Mouse (Mus musculus) heart, embryonic 14.5 days (tissue): Measurements from ENCODE around the gene Lamc2. TPM values are rescaled to one million over a fixed set of nuclear protein-coding genes. Genes with fewer than 3 reads are reported as not detected.

ENCODE experiments used
- ATAC-seq: fragments of 200-750 bp; cut with Nextera tagmentation; 2 replicates; pipeline ENCODE4 v1.8.0; 2017; ENCODE audit warnings: low read depth, moderate TSS enrichment; ENCODE audit not compliant: insufficient number of reproducible peaks, insufficient read depth, low FRiP score
- H3K27ac ChIP-seq, 2 experiments: fragments of 200-500 bp in 1 of 2; fragments of 300-500 bp in 1 of 2; sonication (generic) in 1 of 2; replicated peaks in 1 of 2; 2 replicates each; pipeline ENCODE4 v1.5.1; 2012 to 2014; ENCODE audit warnings: low read depth in 2 of 2, low read length in 2 of 2, control low read depth in 1 of 2, mild to moderate bottlenecking in 1 of 2, mixed read lengths in 1 of 2; ENCODE audit not compliant: control insufficient read depth in 1 of 2, insufficient read depth in 1 of 2
- H3K27me3 ChIP-seq: fragments of 300-500 bp; sonication (generic); 2 replicates; pipeline ENCODE4 v1.6.1; 2014; ENCODE audit warnings: mild to moderate bottlenecking, low read length, control low read depth; ENCODE audit not compliant: control insufficient read depth, insufficient read depth
- H3K36me3 ChIP-seq: fragments of 300-500 bp; sonication (generic); 2 replicates; pipeline ENCODE4 v1.6.1; 2014; ENCODE audit warnings: mild to moderate bottlenecking, control low read depth, low read length, mixed read lengths; ENCODE audit not compliant: control insufficient read depth, insufficient read depth
- H3K4me1 ChIP-seq, 2 experiments: fragments of 200-500 bp in 1 of 2; fragments of 300-500 bp in 1 of 2; sonication (generic) in 1 of 2; 2 replicates each; pipeline ENCODE4 v1.6.1; 2012 to 2014; ENCODE audit warnings: low read length in 2 of 2, control low read depth in 1 of 2, mixed read lengths in 1 of 2; ENCODE audit not compliant: control insufficient read depth in 2 of 2, insufficient read depth in 2 of 2
- H3K4me2 ChIP-seq: fragments of 300-500 bp; sonication (generic); 2 replicates; pipeline ENCODE4 v1.6.1; 2014; ENCODE audit warnings: mild to moderate bottlenecking, low read length
- H3K4me3 ChIP-seq, 2 experiments: fragments of 200-500 bp in 1 of 2; fragments of 300-500 bp in 1 of 2; sonication (generic) in 1 of 2; 2 replicates each; pipeline ENCODE4 v1.5.1; 2012 to 2014; ENCODE audit warnings: low read length in 2 of 2, mild to moderate bottlenecking in 2 of 2, control low read depth in 1 of 2, low read depth in 1 of 2, moderate library complexity in 1 of 2; ENCODE audit not compliant: control insufficient read depth in 1 of 2, insufficient read depth in 1 of 2
- H3K9ac ChIP-seq: fragments of 300-500 bp; sonication (generic); 2 replicates; pipeline ENCODE4 v1.6.1; 2014; ENCODE audit warnings: mild to moderate bottlenecking, low read length
- H3K9me3 ChIP-seq: fragments of 300-500 bp; sonication (generic); 2 replicates; pipeline ENCODE4 v1.6.1; 2016; ENCODE audit warnings: low read length, control low read depth; ENCODE audit not compliant: control insufficient read depth
- WGBS: fragments of 180-500 bp; shearing (Covaris S2); extraction: QIAGEN DNeasy Blood & Tissue Kit; methylation state at CpG from one replicate; pipeline ENCODE4 v1.1.7; 2014; 5-methylcytosine and 5-hydroxymethylcytosine counted together
- polyA plus RNA-seq: library from polyadenylated mRNA; unstranded; fragments of >200 nt; fragmentation: Nextera tagmentation; extraction: Ambion mirVana; gene quantifications from 2 replicates; pipeline ENCODE4 v1.2.1, GENCODE M21; 2014

Gene Lamc2
- polyA plus RNA-seq, 1 experiment from 2014 or later = 10.5 TPM

DNA sequence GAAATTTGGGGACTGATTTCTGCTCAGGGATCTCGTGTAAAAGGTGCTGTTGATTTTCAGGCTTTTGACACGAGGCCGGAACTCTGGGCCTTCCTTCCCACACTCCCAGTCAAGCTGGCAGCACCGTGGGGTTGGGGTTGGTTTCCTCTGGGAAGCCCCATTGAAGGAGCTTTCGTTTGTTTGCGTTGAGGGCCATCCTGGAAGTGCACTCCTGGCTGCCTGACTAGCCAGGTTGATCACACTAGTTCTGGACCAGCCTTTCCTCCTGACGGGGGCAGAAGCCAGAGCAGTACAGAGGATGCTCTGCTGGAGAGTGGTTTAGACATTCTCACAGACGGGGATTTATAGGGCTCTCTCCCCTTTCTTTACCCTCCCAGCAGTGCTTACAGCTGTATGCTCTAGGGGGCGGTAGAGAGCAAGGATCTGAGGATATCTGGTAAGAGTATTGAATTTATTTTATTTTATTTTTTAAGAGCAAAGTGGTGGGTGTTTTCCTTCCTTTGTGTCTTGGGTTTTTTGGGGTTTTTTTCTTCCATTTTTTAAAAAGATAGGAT lies 84.8 kb downstream of the Lamc2 start:
- H3K27me3 ChIP-seq = no peaks in the 10 kb centered on the region
- peak overlapping the region; percentile 21; the same call in 1 of the 2 replicates for H3K4me2 ChIP-seq
- H3K4me3 ChIP-seq = no peak overlapping the region
- H3K9ac ChIP-seq = 0 out of 2 replicates have a peak overlapping the region, but pooled peaks have one; percentile 11
- peaks cover 20 to 27% of the 10 kb centered on the region in 2 experiments for H3K4me1 ChIP-seq
- no peaks in the 10 kb centered on the region for H3K36me3 ChIP-seq
- 31% methylated on average over 9 of the region's 9 CpGs for WGBS
- peak overlapping the region; percentile 80 to 84 for H3K27ac ChIP-seq
- no peaks in the 10 kb centered on the region for H3K9me3 ChIP-seq
- peak; percentile 66 for ATAC-seq

- H3K9me3 ChIP-seq = no peaks in the 10 kb centered on the region
- H3K4me3 ChIP-seq = no peak overlapping the region
- peak overlapping the region; percentile 21; the same call in 1 of the 2 replicates for H3K4me2 ChIP-seq
- no peaks in the 10 kb centered on the region for H3K27me3 ChIP-seq
- no peak for ATAC-seq
- WGBS = 34% methylated on average over 9 of the region's 9 CpGs
- H3K36me3 ChIP-seq = no peaks in the 10 kb centered on the region
- H3K4me1 ChIP-seq = peaks cover 20 to 28% of the 10 kb centered on the region in 2 experiments
- H3K27ac ChIP-seq = peak overlapping the region; percentile 80 to 84
- 0 out of 2 replicates have a peak overlapping the region, but pooled peaks have one; percentile 11 for H3K9ac ChIP-seq
These were observed 85.3 kb downstream of the Lamc2 start for GRCm38 (mm10) chr1:153100912-153101311.

DNA sequence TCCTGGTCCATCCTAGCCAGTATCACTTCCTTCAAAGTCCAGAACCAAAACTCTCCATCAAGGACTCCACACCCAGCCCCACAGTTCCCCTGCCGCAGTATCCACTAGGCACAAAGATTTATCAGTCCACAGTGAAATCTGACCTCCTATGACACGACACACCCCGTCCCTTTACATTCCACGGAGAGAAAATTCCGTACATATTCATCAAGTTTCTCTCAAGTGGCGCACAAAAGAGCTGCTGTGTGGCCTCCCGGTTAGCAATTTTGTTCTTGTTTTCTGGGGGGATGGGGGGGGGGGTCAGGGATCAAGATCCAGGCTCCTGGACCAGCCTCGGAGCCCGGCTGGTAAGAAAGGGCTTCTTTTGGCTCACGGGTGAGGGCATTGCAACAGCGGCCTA lies 87.7 kb downstream of the Lamc2 start:
- H3K27ac ChIP-seq = no peak overlapping the region
- WGBS = 51% methylated on average over 11 of the region's 11 CpGs
- ATAC-seq = no peak

DNA sequence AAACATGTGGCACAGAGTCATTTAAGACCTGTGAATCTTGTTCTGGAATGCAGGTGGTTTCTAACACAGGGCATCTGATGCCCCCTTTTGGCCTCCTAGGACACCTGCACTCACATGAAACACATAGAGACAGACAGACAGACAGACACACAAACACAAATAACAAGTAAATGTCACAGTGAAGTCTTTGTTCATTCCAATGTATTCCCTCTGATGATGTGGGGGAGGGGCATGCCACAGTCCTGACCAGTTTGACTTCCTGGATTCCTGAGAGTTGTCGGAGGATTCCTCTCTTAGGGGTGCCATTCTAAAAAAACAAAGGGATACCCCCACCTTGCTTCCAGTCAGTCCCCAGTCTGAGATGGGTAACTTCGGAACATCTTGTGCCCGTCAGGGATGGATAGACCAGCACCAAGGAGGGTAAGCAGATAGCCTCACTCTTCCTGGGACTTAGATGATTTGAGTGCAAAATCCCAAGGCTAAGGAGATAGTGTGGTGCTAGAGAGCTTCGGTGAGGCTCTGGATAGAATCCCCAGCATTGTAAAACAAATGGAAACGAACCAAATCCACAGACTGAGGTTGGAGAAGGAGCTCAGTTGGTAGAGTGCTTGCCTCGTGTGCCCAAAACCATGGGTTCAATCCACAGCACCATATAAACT lies 89.1 kb downstream of the Lamc2 start:
- no peak for ATAC-seq
- Histone ChIP-seq H3K27me3 (no peaks in the 10 kb centered on the region), H3K9me3 (no peaks in the 10 kb centered on the region), H3K4me3 (no peak overlapping the region), H3K4me1 (peaks cover 20 to 26% of the 10 kb centered on the region in 2 experiments), H3K36me3 (no peaks in the 10 kb centered on the region), H3K4me2 (no peak overlapping the region), H3K27ac (no peak overlapping the region), H3K9ac (no peak overlapping the region)
- WGBS = 86% methylated on average over 6 of the region's 6 CpGs

More for the DNA sequence above, 87.7 kb downstream of the Lamc2 start:
- H3K4me3 ChIP-seq = no peak overlapping the region
- H3K4me2 ChIP-seq = no peak overlapping the region
- H3K9ac ChIP-seq = no peak overlapping the region
- no peaks in the 10 kb centered on the region for H3K27me3 ChIP-seq
- peaks cover 20 to 24% of the 10 kb centered on the region in 2 experiments for H3K4me1 ChIP-seq
- H3K9me3 ChIP-seq = no peaks in the 10 kb centered on the region
- no peaks in the 10 kb centered on the region for H3K36me3 ChIP-seq

GRCm38 (mm10) chr1:153095826-153096727 lies 90.2 kb downstream of the Lamc2 start:
- H3K27me3 ChIP-seq = no peaks in the 10 kb centered on the region
- H3K4me1 ChIP-seq = peaks cover 24 to 30% of the 10 kb centered on the region in 2 experiments
- H3K36me3 ChIP-seq = no peaks in the 10 kb centered on the region
- no peaks in the 10 kb centered on the region for H3K9me3 ChIP-seq
- ATAC-seq = no peak
- H3K9ac ChIP-seq = no peak overlapping the region; the same call in 1 of the 2 replicates
- WGBS = 21% methylated on average over 16 of the region's 16 CpGs
- H3K4me3 ChIP-seq = no peak overlapping the region
- H3K27ac ChIP-seq = no peak overlapping the region; a peak in 1 of 4 replicates
- no peak overlapping the region for H3K4me2 ChIP-seq

DNA sequence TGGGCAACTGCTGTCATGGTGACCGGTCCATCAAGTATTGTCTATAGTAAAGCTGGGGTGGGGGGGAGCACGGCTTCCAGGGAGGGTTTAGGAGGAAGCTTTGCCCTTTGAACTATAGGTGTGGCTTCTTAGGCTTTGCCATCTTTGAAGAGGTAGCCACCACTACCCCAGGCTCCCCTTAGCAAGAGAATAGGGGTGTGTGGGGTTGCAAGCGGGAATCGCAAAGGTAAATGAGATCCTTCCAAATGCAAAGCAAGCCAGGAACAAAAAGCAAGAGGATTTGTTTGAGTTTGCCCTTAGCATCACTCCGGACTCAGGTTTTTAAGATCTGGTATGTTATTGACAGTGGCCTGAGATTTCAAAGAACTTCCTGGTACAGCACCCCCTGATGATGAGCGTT lies 90.9 kb downstream of the Lamc2 start:
- no peak overlapping the region for H3K27ac ChIP-seq
- 83% methylated on average over 6 of the region's 6 CpGs for WGBS

GRCm38 (mm10) chr1:153094226-153095076 lies 91.8 kb downstream of the Lamc2 start:
- 53% methylated on average over 12 of the region's 12 CpGs for WGBS
- ATAC-seq = no peak

More for the DNA sequence above, 90.9 kb downstream of the Lamc2 start:
- no peak for ATAC-seq
- no peaks in the 10 kb centered on the region for H3K9me3 ChIP-seq
- H3K9ac ChIP-seq = no peak overlapping the region
- H3K4me3 ChIP-seq = no peak overlapping the region
- peaks cover 23 to 26% of the 10 kb centered on the region in 2 experiments for H3K4me1 ChIP-seq
- no peaks in the 10 kb centered on the region for H3K27me3 ChIP-seq
- H3K36me3 ChIP-seq = no peaks in the 10 kb centered on the region
- H3K4me2 ChIP-seq = no peak overlapping the region

More at GRCm38 (mm10) chr1:153094226-153095076, 91.8 kb downstream of the Lamc2 start:
- Histone ChIP-seq H3K27me3 (no peaks in the 10 kb centered on the region), H3K4me2 (no peak overlapping the region), H3K4me3 (no peak overlapping the region), H3K36me3 (no peaks in the 10 kb centered on the region), H3K4me1 (peaks cover 21 to 26% of the 10 kb centered on the region in 2 experiments), H3K9me3 (no peaks in the 10 kb centered on the region), H3K27ac (no peak overlapping the region), H3K9ac (no peak overlapping the region)
